Mouse (Mus musculus) ES-Bruce4 (cell line): ENCODE results near the gene Strada.

Experiments
- CTCF ChIP-seq: IDR thresholded peaks from one replicate; pipeline ENCODE4 v1.8.1; 2011; ENCODE audit warnings: low read depth, low read length
- EP300 ChIP-seq: IDR thresholded peaks from 2 replicates; pipeline ENCODE4 v1.6.1; 2011; ENCODE audit warnings: low read depth, low read length; ENCODE audit not compliant: insufficient read depth

GRCm38 (mm10) chr11:106192657-106193370, 9.2 kb downstream of the Strada start:
- TF ChIP-seq CTCF: no peak
- TF ChIP-seq EP300: no peak
